Mouse (Mus musculus) CD4-positive, CD25-positive, alpha-beta regulatory T cell, adult 2 months (primary cell): ENCODE measurements at regions not wholly inside any gene's neighbourhood (a gene's known extent, or its start where the extent isn't known, plus 50 kb on each side); places are given as distances from the start of the nearest gene placed in this dataset.

ENCODE experiments used
- DNase-seq: peaks from one replicate; pipeline ENCODE4 v3.0.0-alpha.2; 2012; ENCODE audit warnings: low read depth, low spot score

- DNase-seq = no peak
Observed at GRCm38 (mm10) chr17:13581995-13582588, 178.2 kb upstream of the Afdn start.

DNA sequence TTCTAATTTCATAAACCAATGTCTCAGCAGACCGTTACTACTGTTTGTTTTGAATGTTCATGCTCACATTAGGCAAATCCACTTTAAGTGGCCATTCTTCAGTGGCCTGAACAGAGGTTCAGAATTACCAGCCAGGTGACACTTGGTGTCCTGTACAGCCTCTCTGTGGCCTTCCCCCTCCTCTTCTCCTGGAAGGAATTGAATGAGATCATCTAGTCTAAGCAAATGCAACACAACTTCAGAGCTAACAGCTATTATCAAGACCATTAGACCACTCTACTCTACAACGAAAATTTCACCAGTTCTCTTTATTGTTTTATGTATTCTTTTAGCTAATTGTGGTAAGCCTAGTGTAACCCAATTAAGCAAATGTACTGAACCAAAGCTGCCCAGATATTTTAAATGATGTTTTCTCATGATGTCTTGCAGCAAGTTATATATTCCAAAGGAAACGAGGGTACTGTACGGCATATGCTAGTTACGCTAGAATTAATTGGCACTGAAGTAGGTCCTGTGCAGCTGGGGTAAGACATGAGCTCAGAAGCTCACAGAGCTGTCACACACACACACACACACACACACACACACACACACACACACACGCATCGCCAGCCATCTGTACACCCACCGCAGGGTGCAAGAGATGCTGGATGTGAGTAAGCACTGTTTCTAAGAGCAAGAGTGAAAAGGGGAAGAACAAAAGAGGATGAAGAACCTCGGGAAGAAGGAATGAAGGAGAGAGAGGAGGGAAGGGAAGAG lies 176.7 kb upstream of the Afdn start:
- no peak for DNase-seq

- DNase-seq = no peak
Observed at GRCm38 (mm10) chr17:13584394-13584793, 175.9 kb upstream of the Afdn start.

DNA sequence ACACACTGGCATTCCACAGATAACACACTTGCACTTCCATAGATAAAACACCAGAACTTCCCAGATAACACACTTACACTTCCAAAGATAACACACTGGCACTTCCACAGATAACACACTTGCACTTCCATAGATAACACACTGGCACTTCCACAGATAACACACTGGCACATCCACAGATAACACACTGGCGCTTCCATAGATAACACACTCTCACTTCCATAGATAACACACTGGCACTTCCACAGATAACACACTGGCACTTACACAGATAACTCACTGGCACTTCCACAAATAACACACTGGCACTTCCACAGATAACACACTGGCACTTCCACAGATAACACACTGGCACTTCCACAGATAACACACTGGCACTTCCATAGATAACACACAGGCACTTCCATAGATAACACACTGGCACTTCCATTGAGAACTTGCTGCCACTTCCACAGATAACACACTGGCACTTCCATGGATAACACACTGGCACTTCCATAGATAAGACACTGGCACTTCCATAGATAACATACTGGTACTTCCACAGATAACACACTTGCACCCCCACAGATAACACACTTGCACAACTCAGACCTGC lies 170.0 kb upstream of the Afdn start:
- DNase-seq = peak; percentile 38
